Mouse (Mus musculus) ES-Bruce4 (cell line): ENCODE measurements at regions not wholly inside any gene's neighbourhood (a gene's known extent, or its start where the extent isn't known, plus 50 kb on each side); places are given as distances from the start of the nearest gene placed in this dataset.

Experiments
- CTCF ChIP-seq: IDR thresholded peaks from one replicate; pipeline ENCODE4 v1.8.1; 2011; ENCODE audit warnings: low read depth, low read length
- POLR2A ChIP-seq: IDR thresholded peaks from one replicate; pipeline ENCODE4 v1.8.1; 2011; ENCODE audit warnings: low read length; ENCODE audit not compliant: insufficient read depth

DNA sequence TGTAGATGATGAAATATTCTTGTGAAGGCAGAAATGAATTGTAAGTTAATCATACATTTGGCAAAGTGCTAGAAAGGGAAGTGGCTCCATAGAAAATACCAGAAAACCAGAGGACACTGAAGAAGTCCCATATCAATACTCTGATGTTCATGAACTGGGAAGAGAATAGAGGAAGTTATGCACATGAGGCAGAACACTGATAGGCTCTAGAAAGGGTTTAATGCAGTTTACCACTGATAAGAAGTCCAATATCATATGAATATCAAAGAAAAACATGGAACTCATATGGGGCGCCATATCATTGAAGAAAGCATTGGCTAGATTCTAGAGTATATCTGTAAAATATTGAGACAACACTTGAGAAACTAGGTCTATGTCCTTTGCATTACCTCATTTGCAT, 708.5 kb downstream of the Cdh8 start:
- no peak for TF ChIP-seq CTCF
- no peak for TF ChIP-seq POLR2A
